Mouse (Mus musculus) left cerebral cortex, postnatal 25 days (tissue): ENCODE data around the gene Fmnl1. TPM values are rescaled to one million over a fixed set of nuclear protein-coding genes. Genes with fewer than 3 reads are reported as not detected.
A peak's percentile ranks its signal among the peaks of the same experiment; 100 is the strongest.

ENCODE experiments used
- DNase-seq, 2 experiments: peaks; one replicate each; pipeline ENCODE4 v3.0.0; 2022; ENCODE audit warnings: low spot score in 2 of 2, mixed read lengths in 1 of 2
- intact Hi-C: fragments of 180-260 bp; cut with DNase I; formaldehyde crosslinking; loops from one replicate; pipeline ENCODE4 v1.15.1; 2025
- total RNA-seq, 2 experiments: library from RNA; stranded (reverse); gene quantifications; 2 replicates each; pipeline ENCODE4 v1.2.3; 2021

Fmnl1 gene
- total RNA-seq, 2 experiments from 2014 or later = 146 to 197 TPM

DNA sequence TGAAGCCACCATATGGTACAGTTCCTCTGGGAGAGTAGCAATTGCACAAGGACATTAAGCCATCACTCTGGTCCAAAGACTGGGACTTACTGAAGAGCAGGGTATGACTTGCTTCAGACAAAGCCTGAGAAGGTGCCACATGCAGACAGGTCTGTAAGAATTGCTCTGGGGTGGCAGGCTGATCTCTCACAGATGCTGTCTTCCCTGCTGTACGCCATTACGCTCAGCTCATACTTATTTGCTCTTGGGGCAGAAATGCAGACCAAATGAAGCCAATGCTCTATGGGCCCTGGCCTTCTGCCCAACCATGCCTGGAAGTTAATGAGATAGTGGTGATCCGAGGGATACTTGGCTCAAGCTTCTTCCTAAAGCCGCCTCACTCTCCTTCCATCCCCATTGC lies 73.9 kb downstream of the Fmnl1 start:
- intact Hi-C loops = no loop called here
- no peak for DNase-seq

- peak in 1 of 2 experiments; percentile 67 for DNase-seq
- intact Hi-C loops = no loop called here
These were observed 75.3 kb downstream of the Fmnl1 start for GRCm38 (mm10) chr11:103246081-103246730.

GRCm38 (mm10) chr11:103246731-103247290 lies 75.9 kb downstream of the Fmnl1 start:
- no peak for DNase-seq
- intact Hi-C loops = no loop called here

GRCm38 (mm10) chr11:103247504-103248177 lies 76.7 kb downstream of the Fmnl1 start:
- intact Hi-C loops = no loop called here
- peak; percentile 77 to 92 for DNase-seq

Other genes with a start within 250 kb of the Fmnl1 start
- under 1 TPM; 0.28 to 0.41 TPM for gene Kif18b, start 246.0 kb upstream of the Fmnl1 start, total RNA-seq
- 10 to 100 TPM; 16.4 to 17.4 TPM for gene C1ql1, start 224.4 kb upstream of the Fmnl1 start, total RNA-seq
- gene Nmt1, start 142.9 kb upstream of the Fmnl1 start, total RNA-seq = 100 to 1,000 TPM; 122 to 124 TPM
- 10 to 100 TPM; 67.7 to 68.1 TPM for gene Dcakd, start 142.8 kb upstream of the Fmnl1 start, total RNA-seq
- 10 to 100 TPM; 13.3 to 13.8 TPM for gene Plcd3, start 69.4 kb upstream of the Fmnl1 start, total RNA-seq
- 10 to 100 TPM; 68.9 to 70.7 TPM for gene Acbd4, start 69.4 kb upstream of the Fmnl1 start, total RNA-seq
- gene Hexim1, start 54.9 kb upstream of the Fmnl1 start, total RNA-seq = 10 to 100 TPM; 46.5 to 50.8 TPM
- gene Hexim2, start 38.7 kb upstream of the Fmnl1 start, total RNA-seq = 10 to 100 TPM; 11.7 to 13.6 TPM
- gene 1700023F06Rik, start 37.5 kb downstream of the Fmnl1 start, total RNA-seq = 1 to 10 TPM; 1.5 to 2.4 TPM
- 1 to 10 TPM; 1.3 to 1.4 TPM for gene Spata32, start 47.3 kb downstream of the Fmnl1 start, total RNA-seq
- gene Map3k14, start 96.4 kb downstream of the Fmnl1 start, total RNA-seq = 1 to 10 TPM; 4.1 to 4.3 TPM
- 10 to 100 TPM in 1 of 2 experiments, 1 to 10 TPM in 1; 7.9 to 12.4 TPM for gene Arhgap27, start 192.6 kb downstream of the Fmnl1 start, total RNA-seq
- gene Plekhm1, start 241.6 kb downstream of the Fmnl1 start, total RNA-seq = 10 to 100 TPM; 16.5 to 17.4 TPM